Mouse (Mus musculus): ENCODE measurements around the gene Cfap69.

- no peak for TF ChIP-seq CTCF (IDR thresholded peaks at IDR 0.05; ENCODE audit: control insufficient read depth, insufficient read depth, insufficient read length)
- TF ChIP-seq MAX (IDR thresholded peaks at IDR 0.05) = no peak
- TF ChIP-seq CEBPB (IDR thresholded peaks at IDR 0.05; ENCODE audit: low read depth) = no peak
Observed at GRCm38 (mm10) chr5:5664371-5664926, 410 bp upstream of the Cfap69 start.
